Mouse (Mus musculus): ENCODE data around the gene A630076J17Rik.

DNA sequence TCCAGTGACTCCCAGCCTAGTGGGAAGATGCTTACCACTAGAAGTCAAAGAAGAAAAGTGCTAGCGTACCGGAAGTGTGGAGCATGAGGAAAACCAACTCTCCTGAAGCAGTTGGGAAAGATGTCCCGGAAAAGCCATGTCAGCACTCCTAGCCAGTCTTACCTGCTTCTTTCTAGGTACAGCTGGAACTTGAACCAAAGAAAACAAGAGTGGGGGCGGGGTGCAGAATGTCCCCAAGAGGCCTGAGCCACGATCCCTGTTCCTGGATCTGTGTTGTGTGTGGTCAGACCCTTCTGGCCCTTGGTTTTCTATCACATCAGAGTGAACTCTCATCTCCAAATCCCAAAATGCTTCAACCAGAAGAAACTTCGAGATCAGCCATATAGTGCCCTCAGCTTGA is 16.5 kb downstream of the A630076J17Rik start:
- TF ChIP-seq CTCF (IDR thresholded peaks at IDR 0.05; ENCODE audit: extremely low read depth, insufficient read depth, insufficient read length, insufficient replicate concordance) (no peak), POLR2A (IDR thresholded peaks at IDR 0.05; ENCODE audit: low read depth, low read length) (no peak)
